Mouse (Mus musculus) neural tube, embryonic 12.5 days (tissue): ENCODE measurements around the gene Skap2. TPM values are rescaled to one million over a fixed set of nuclear protein-coding genes. Genes with fewer than 3 reads are reported as not detected.

Experiments used
- ATAC-seq: fragments of 200-750 bp; cut with Nextera tagmentation; 2 replicates; pipeline ENCODE4 v1.8.0; 2017; ENCODE audit warnings: low read depth, mild to moderate bottlenecking, moderate TSS enrichment, moderate library complexity; ENCODE audit not compliant: low FRiP score
- H3K27ac ChIP-seq: fragments of 300-500 bp; sonication (generic); 2 replicates; pipeline ENCODE4 v1.5.1; 2016
- H3K27me3 ChIP-seq: fragments of 300-500 bp; sonication (generic); replicated peaks from 2 replicates; pipeline ENCODE4 v1.6.1; 2016; ENCODE audit warnings: mild to moderate bottlenecking
- H3K36me3 ChIP-seq: fragments of 300-500 bp; sonication (generic); 2 replicates; pipeline ENCODE4 v1.6.1; 2016; ENCODE audit warnings: mild to moderate bottlenecking
- H3K4me1 ChIP-seq: fragments of 300-500 bp; sonication (generic); 2 replicates; pipeline ENCODE4 v1.6.1; 2016
- H3K4me2 ChIP-seq: fragments of 300-500 bp; sonication (generic); replicated peaks from 2 replicates; pipeline ENCODE4 v1.6.1; 2016; ENCODE audit warnings: mild to moderate bottlenecking
- H3K4me3 ChIP-seq: fragments of 300-500 bp; sonication (generic); 2 replicates; pipeline ENCODE4 v1.5.1; 2016
- H3K9ac ChIP-seq: fragments of 300-500 bp; sonication (generic); 2 replicates; pipeline ENCODE4 v1.6.1; 2016; ENCODE audit warnings: mild to moderate bottlenecking
- H3K9me3 ChIP-seq: fragments of 300-500 bp; sonication (generic); 2 replicates; pipeline ENCODE4 v1.6.1; 2016; ENCODE audit warnings: mild to moderate bottlenecking
- WGBS: fragments of 180-500 bp; shearing (Covaris S2); methylation state at CpG from one replicate; pipeline ENCODE4 v1.1.7; 2016; 5-methylcytosine and 5-hydroxymethylcytosine counted together
- polyA plus RNA-seq: library from polyadenylated mRNA; unstranded; fragments of >200 nt; fragmentation: Nextera tagmentation; extraction: Ambion mirVana; gene quantifications from 2 replicates; pipeline ENCODE4 v1.2.1, GENCODE M21; 2016

The Skap2 gene
- polyA plus RNA-seq, 1 experiment from 2014 or later = 60.8 TPM

- Histone ChIP-seq H3K9ac (no peak overlapping the region), H3K4me2 (no peak overlapping the region), H3K36me3 (no peaks in the 10 kb centered on the region), H3K4me1 (peaks cover 29% of the 10 kb centered on the region), H3K27me3 (peaks cover 4% of the 10 kb centered on the region; the same call in 1 of the 2 replicates), H3K4me3 (no peak overlapping the region), H3K9me3 (no peaks in the 10 kb centered on the region), H3K27ac (no peak overlapping the region)
- ATAC-seq = no peak
- 67% methylated on average over 3 of the region's 3 CpGs for WGBS
These were observed 159.1 kb downstream of the Skap2 start for GRCm38 (mm10) chr6:51853291-51853690.

DNA sequence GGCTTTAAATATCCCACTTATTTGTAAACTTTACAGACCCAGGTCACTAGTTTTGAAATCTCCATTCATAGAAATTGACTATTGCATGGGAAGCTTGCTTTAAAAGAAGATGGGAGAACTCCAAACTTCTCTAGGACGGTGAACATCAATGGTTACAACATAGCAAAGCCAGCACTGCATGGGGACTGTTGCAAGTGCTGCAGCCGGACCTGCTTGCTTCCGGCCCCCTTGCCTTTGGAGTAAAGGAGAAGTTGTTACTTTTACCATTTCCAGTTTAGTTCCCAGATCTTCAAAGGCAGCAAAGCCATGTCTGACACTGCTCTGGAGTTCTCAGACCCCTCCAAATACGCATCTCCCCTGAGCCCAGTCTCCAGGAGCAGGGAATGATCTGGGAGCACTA lies 159.7 kb downstream of the Skap2 start:
- Histone ChIP-seq H3K4me1 (peaks cover 32% of the 10 kb centered on the region), H3K4me2 (no peak overlapping the region), H3K9me3 (no peaks in the 10 kb centered on the region), H3K4me3 (no peak overlapping the region), H3K9ac (no peak overlapping the region), H3K27ac (no peak overlapping the region), H3K27me3 (peaks cover 4% of the 10 kb centered on the region; the same call in 1 of the 2 replicates), H3K36me3 (no peaks in the 10 kb centered on the region)
- WGBS = 59% methylated on average over 4 of the region's 4 CpGs
- no peak for ATAC-seq

DNA sequence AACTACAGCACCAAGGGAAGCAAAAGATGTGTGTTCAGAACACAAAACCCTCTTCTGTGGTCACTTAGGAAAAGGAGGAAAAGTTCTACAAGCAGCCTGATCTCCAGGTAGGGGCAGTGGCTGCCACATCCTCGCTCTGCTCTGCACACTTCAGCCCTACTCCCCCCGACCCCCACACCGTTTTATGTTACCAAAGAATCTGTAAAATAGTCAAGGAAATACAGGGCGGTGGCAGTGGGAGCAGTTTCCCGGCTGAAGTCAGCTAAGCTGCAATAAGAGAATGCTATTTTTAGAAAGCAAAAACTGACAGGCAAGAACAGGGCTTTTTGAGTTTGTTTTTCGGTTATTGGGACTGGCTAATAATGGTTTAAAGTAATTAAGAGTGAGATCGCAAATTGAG lies 160.8 kb downstream of the Skap2 start:
- H3K4me2 ChIP-seq = no peak overlapping the region
- no peak overlapping the region for H3K27ac ChIP-seq
- WGBS = 39% methylated on average over 7 of the region's 7 CpGs
- no peak overlapping the region for H3K9ac ChIP-seq
- no peak for ATAC-seq
- no peak overlapping the region for H3K4me3 ChIP-seq
- H3K9me3 ChIP-seq = no peaks in the 10 kb centered on the region
- no peaks in the 10 kb centered on the region for H3K36me3 ChIP-seq
- peaks cover 41% of the 10 kb centered on the region for H3K4me1 ChIP-seq
- peaks cover 4% of the 10 kb centered on the region; the same call in 1 of the 2 replicates for H3K27me3 ChIP-seq

GRCm38 (mm10) chr6:51850030-51850817 lies 162.1 kb downstream of the Skap2 start:
- no peaks in the 10 kb centered on the region for H3K36me3 ChIP-seq
- H3K9me3 ChIP-seq = no peaks in the 10 kb centered on the region
- H3K9ac ChIP-seq = no peak overlapping the region
- H3K4me1 ChIP-seq = peaks cover 41% of the 10 kb centered on the region
- WGBS = 23% methylated on average over 13 of the region's 13 CpGs
- H3K4me2 ChIP-seq = peak overlapping the region; percentile 44
- peak; percentile 51; the same call in 1 of the 2 replicates for ATAC-seq
- H3K4me3 ChIP-seq = no peak overlapping the region
- peak overlapping the region; percentile 28; the same call in 1 of the 2 replicates for H3K27ac ChIP-seq
- peaks cover 4% of the 10 kb centered on the region; the same call in 1 of the 2 replicates for H3K27me3 ChIP-seq

GRCm38 (mm10) chr6:51849561-51849960 lies 162.8 kb downstream of the Skap2 start:
- ATAC-seq = peak; percentile 75
- Histone ChIP-seq H3K36me3 (no peaks in the 10 kb centered on the region), H3K9ac (no peak overlapping the region), H3K4me2 (peak overlapping the region; percentile 44), H3K27me3 (peaks cover 6% of the 10 kb centered on the region; the same call in 1 of the 2 replicates), H3K4me3 (no peak overlapping the region), H3K4me1 (peaks cover 41% of the 10 kb centered on the region), H3K9me3 (no peaks in the 10 kb centered on the region), H3K27ac (peak overlapping the region; percentile 75; the same call in 1 of the 2 replicates)
- 18% methylated on average over 10 of the region's 10 CpGs for WGBS

DNA sequence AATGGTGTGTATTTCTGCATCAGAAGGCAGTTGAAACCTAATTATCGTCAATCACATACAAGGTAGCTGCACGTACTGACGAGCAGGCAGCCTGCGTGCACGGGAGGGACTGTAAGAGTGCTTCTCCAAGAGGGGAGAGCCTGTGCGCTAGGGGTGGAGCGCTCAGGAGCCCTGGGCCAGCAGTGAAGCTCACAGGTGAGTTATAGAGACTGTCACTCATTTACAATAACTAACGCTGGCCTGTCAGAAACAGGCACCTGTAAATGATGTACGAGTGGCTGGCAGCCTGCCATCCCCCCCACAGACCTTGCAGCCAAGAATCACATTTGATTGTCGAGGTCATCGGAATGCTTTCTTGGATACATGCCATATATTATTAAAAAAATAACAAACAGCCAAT lies 168.2 kb downstream of the Skap2 start:
- no peak overlapping the region for H3K27ac ChIP-seq
- H3K4me2 ChIP-seq = no peak overlapping the region

DNA sequence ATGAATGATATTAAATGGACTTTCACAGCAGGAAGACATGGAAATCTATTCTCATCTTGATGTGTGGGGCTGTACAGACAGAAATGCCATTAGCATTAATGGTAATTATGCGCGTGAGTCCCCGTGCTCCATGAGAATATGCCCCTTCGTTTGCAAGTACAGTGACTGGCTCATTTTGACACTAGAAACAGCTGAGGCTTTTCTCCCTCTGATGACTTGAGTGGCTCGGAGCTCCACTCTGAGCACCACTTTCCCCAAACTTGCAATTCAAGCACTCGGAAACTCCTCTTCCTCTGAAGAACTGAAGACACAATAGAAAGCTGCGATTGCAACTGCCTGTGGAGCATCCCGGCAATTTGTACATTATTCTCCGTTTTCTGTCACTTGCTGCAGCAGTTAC lies 169.3 kb downstream of the Skap2 start:
- Histone ChIP-seq H3K27ac (no peak overlapping the region), H3K4me3 (no peak overlapping the region), H3K4me1 (peaks cover 34% of the 10 kb centered on the region), H3K9me3 (no peaks in the 10 kb centered on the region), H3K27me3 (0 out of 2 replicates have a peak, but pooled peaks cover 3% of the 10 kb centered on the region), H3K4me2 (no peak overlapping the region), H3K36me3 (no peaks in the 10 kb centered on the region), H3K9ac (no peak overlapping the region)
- ATAC-seq = no peak
- 59% methylated on average over 9 of the region's 9 CpGs for WGBS

More for the DNA sequence above, 168.2 kb downstream of the Skap2 start:
- Histone ChIP-seq H3K4me1 (peaks cover 42% of the 10 kb centered on the region), H3K27me3 (0 out of 2 replicates have a peak, but pooled peaks cover 3% of the 10 kb centered on the region), H3K9me3 (no peaks in the 10 kb centered on the region), H3K36me3 (no peaks in the 10 kb centered on the region), H3K4me3 (no peak overlapping the region), H3K9ac (no peak overlapping the region)
- no peak; the same call in 1 of the 2 replicates for ATAC-seq
- 44% methylated on average over 11 of the region's 11 CpGs for WGBS

- H3K27me3 ChIP-seq = no peaks in the 10 kb centered on the region
- ATAC-seq = no peak
- H3K4me1 ChIP-seq = peaks cover 14% of the 10 kb centered on the region
- 73% methylated on average over 3 of the region's 3 CpGs for whole genome bisulfite sequencing
- H3K27ac ChIP-seq = no peak overlapping the region
- H3K36me3 ChIP-seq = no peaks in the 10 kb centered on the region
- no peaks in the 10 kb centered on the region for H3K9me3 ChIP-seq
- H3K4me3 ChIP-seq = no peak overlapping the region
- H3K4me2 ChIP-seq = no peak overlapping the region
- H3K9ac ChIP-seq = no peak overlapping the region
These were observed 174.2 kb downstream of the Skap2 start for GRCm38 (mm10) chr6:51838177-51838576.

- H3K4me2 ChIP-seq = no peak overlapping the region
- no peaks in the 10 kb centered on the region for H3K27me3 ChIP-seq
- H3K9ac ChIP-seq = no peak overlapping the region
- no peak overlapping the region for H3K4me3 ChIP-seq
- no peak for ATAC-seq
- no peak overlapping the region for H3K27ac ChIP-seq
- no peaks in the 10 kb centered on the region for H3K9me3 ChIP-seq
- 89% methylated on average over 2 of the region's 2 CpGs for WGBS
- H3K4me1 ChIP-seq = peaks cover 6% of the 10 kb centered on the region; the same call in 1 of the 2 replicates
- no peaks in the 10 kb centered on the region for H3K36me3 ChIP-seq
These were observed 179.0 kb downstream of the Skap2 start for GRCm38 (mm10) chr6:51833362-51833761.

DNA sequence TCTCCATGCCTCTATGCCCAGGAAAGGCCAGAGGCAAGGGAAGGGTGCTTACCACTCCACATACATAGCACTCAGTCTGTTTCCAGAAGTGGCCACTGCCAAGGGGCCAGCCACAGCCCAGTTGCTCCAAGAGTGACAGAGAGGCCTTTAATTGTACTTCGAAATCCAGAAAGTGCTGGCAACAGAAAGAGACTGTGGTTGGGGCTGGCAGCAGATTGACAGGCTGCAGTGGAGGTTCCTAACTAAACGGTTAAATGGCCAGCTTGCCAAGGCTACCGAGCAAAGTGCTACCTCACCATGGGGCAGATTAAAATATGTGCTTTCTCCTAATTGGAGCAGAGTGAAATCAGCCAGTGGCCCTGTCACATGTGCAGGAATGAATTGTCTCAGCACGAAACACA lies 186.7 kb downstream of the Skap2 start:
- 53% methylated on average over 4 of the region's 4 CpGs for WGBS
- no peak overlapping the region for H3K27ac ChIP-seq
- ATAC-seq = no peak

GRCm38 (mm10) chr6:51824136-51824830 lies 188.1 kb downstream of the Skap2 start:
- Histone ChIP-seq H3K4me3 (no peak overlapping the region), H3K9me3 (no peaks in the 10 kb centered on the region), H3K36me3 (no peaks in the 10 kb centered on the region), H3K4me2 (no peak overlapping the region), H3K4me1 (peaks cover 5% of the 10 kb centered on the region; the same call in 1 of the 2 replicates), H3K27me3 (no peaks in the 10 kb centered on the region), H3K27ac (no peak overlapping the region), H3K9ac (no peak overlapping the region)
- 71% methylated on average over 9 of the region's 9 CpGs for WGBS
- ATAC-seq = no peak

More for the DNA sequence above, 186.7 kb downstream of the Skap2 start:
- Histone ChIP-seq H3K9me3 (no peaks in the 10 kb centered on the region), H3K36me3 (no peaks in the 10 kb centered on the region), H3K9ac (no peak overlapping the region), H3K4me3 (no peak overlapping the region), H3K4me2 (no peak overlapping the region), H3K27me3 (no peaks in the 10 kb centered on the region), H3K4me1 (peaks cover 5% of the 10 kb centered on the region; the same call in 1 of the 2 replicates)

GRCm38 (mm10) chr6:51822049-51822448 lies 190.3 kb downstream of the Skap2 start:
- no peaks in the 10 kb centered on the region for H3K27me3 ChIP-seq
- H3K9ac ChIP-seq = no peak overlapping the region
- WGBS = 81% methylated on average over 4 of the region's 4 CpGs
- no peak overlapping the region for H3K27ac ChIP-seq
- H3K4me3 ChIP-seq = no peak overlapping the region
- no peaks in the 10 kb centered on the region for H3K9me3 ChIP-seq
- H3K4me2 ChIP-seq = no peak overlapping the region
- no peak for ATAC-seq
- H3K4me1 ChIP-seq = peaks cover 5% of the 10 kb centered on the region; the same call in 1 of the 2 replicates
- no peaks in the 10 kb centered on the region for H3K36me3 ChIP-seq
